Mouse (Mus musculus): ENCODE results near the gene Zfp146. TPM values are rescaled to one million over a fixed set of nuclear protein-coding genes. Genes with fewer than 3 reads are reported as not detected.

Gene Zfp146
- total and polyA plus RNA-seq, 3 experiments: 42.0 to 45.0 (median 43.1) TPM

GRCm38 (mm10) chr7:30143170-30143554 lies 26.4 kb downstream of the Zfp146 start:
- peaks cover 8 to 69% of the 10 kb centered on the region in 2 experiments for H3K36me3 ChIP-seq (replicated peaks in 1 of 2; ENCODE audit: control insufficient read depth in 1 of 2, insufficient read depth in 1 of 2, low read length in 1 of 2)
- H3K27ac ChIP-seq (ENCODE audit: insufficient read depth, low read depth): no peak overlapping the region
- TF ChIP-seq USF1 (IDR thresholded peaks at IDR 0.05; ENCODE audit: low read depth, low read length) (no peak), MAZ (IDR thresholded peaks at IDR 0.05; ENCODE audit: low read depth, low read length) (no peak), SIN3A (IDR thresholded peaks at IDR 0.05; ENCODE audit: low read length) (no peak), MEF2A (IDR thresholded peaks at IDR 0.05; ENCODE audit: borderline replicate concordance, low read depth, low read length) (no peak), KAT2A (IDR thresholded peaks at IDR 0.05; ENCODE audit: insufficient replicate concordance, low read length) (no peak), NRF1 (IDR thresholded peaks at IDR 0.05; ENCODE audit: low read depth, low read length) (no peak), TCF12 (IDR thresholded peaks at IDR 0.05; ENCODE audit: low read depth, low read length) (no peak), E2F4 (IDR thresholded peaks at IDR 0.05; ENCODE audit: insufficient replicate concordance, low read depth, low read length) (no peak), RCOR1 (conservative IDR thresholded peaks at IDR 0.05; ENCODE audit: low read depth, low read length) (no peak), SMC3 (IDR thresholded peaks at IDR 0.05; ENCODE audit: low read depth, low read length) (no peak), GABPA (IDR thresholded peaks at IDR 0.05; ENCODE audit: insufficient replicate concordance, low read depth, low read length) (no peak), POLR2A (IDR thresholded peaks at IDR 0.05; ENCODE audit: low read depth, low read length) (no peak), ETS1 (conservative IDR thresholded peaks at IDR 0.05; ENCODE audit: low read depth, low read length) (no peak)
- no peaks in the 10 kb centered on the region for H3K27me3 ChIP-seq (replicated peaks)
- DNase-seq (ENCODE audit: extremely low read depth): no peak
- H3K4me2 ChIP-seq (ENCODE audit: insufficient read depth, low read depth, poor library complexity, severe bottlenecking): no peak overlapping the region
- no peak overlapping the region for H3K4me3 ChIP-seq (replicated peaks in 1 of 3; ENCODE audit: low read depth in 2 of 3, low read length in 2 of 3, poor library complexity in 1 of 3)
- H3K4me1 ChIP-seq (ENCODE audit: control insufficient read depth in 1 of 2, insufficient read depth in 2 of 2): no peaks in the 10 kb centered on the region
- dilution Hi-C loops (cut with MboI; ENCODE audit: extremely low pct_ligation_motif_present, extremely low pct_unique_long_range_greater_than_20kb, low sequenced_read_pairs) (no loop called here), in situ Hi-C loops (cut with MboI; ENCODE audit: low pct_ligation_motif_present, low pct_unique_long_range_greater_than_20kb, low sequenced_read_pairs) (no loop called here)
- H3K79me2 ChIP-seq (replicated peaks; ENCODE audit: control insufficient read depth, extremely low read depth, insufficient read depth, poor library complexity, severe bottlenecking): no peaks in the 10 kb centered on the region
- no peak overlapping the region for H3K9ac ChIP-seq (ENCODE audit: insufficient read depth, low read depth)
- H3K9me3 ChIP-seq (replicated peaks; ENCODE audit: low read length): peaks cover 21% of the 10 kb centered on the region

GRCm38 (mm10) chr7:30136826-30137225 lies 32.7 kb downstream of the Zfp146 start:
- Histone ChIP-seq H3K27me3 (replicated peaks) (no peaks in the 10 kb centered on the region), H3K27ac (ENCODE audit: insufficient read depth, low read depth) (no peak overlapping the region), H3K4me3 (replicated peaks in 1 of 3; ENCODE audit: low read depth in 2 of 3, low read length in 2 of 3, poor library complexity in 1 of 3) (no peak overlapping the region), H3K36me3 (replicated peaks in 1 of 2; ENCODE audit: control insufficient read depth in 1 of 2, insufficient read depth in 1 of 2, low read length in 1 of 2) (peaks cover 39 to 87% of the 10 kb centered on the region in 2 experiments), H3K4me2 (ENCODE audit: insufficient read depth, low read depth, poor library complexity, severe bottlenecking) (no peak overlapping the region), H3K4me1 (ENCODE audit: control insufficient read depth in 1 of 2, insufficient read depth in 2 of 2) (peaks cover 0 to 6% of the 10 kb centered on the region in 2 experiments; a peak in 2 of 4 replicates), H3K79me2 (replicated peaks; ENCODE audit: control insufficient read depth, extremely low read depth, insufficient read depth, poor library complexity, severe bottlenecking) (no peaks in the 10 kb centered on the region), H3K9me3 (replicated peaks; ENCODE audit: low read length) (peaks cover 29% of the 10 kb centered on the region), H3K9ac (ENCODE audit: insufficient read depth, low read depth) (no peak overlapping the region)
- DNase-seq (ENCODE audit: extremely low read depth): no peak
- dilution Hi-C loops (cut with MboI; ENCODE audit: extremely low pct_ligation_motif_present, extremely low pct_unique_long_range_greater_than_20kb, low sequenced_read_pairs) (no loop called here), in situ Hi-C loops (cut with MboI; ENCODE audit: low pct_ligation_motif_present, low pct_unique_long_range_greater_than_20kb, low sequenced_read_pairs) (no loop called here)
- TF ChIP-seq ETS1 (conservative IDR thresholded peaks at IDR 0.05; ENCODE audit: low read depth, low read length): no peak
- no peak for TF ChIP-seq TBP (conservative IDR thresholded peaks at IDR 0.05; ENCODE audit: low read depth, low read length)
- no peak for TF ChIP-seq NELFE (IDR thresholded peaks at IDR 0.05; ENCODE audit: low read depth, low read length)
- no peak for TF ChIP-seq ZC3H11A (IDR thresholded peaks at IDR 0.05; ENCODE audit: low read depth, low read length)

All from CH12.LX (cell line).